Mouse (Mus musculus) gastrocnemius, postnatal 4 days (tissue): Measurements from ENCODE around the gene Pop5. TPM values are rescaled to one million over a fixed set of nuclear protein-coding genes. Genes with fewer than 3 reads are reported as not detected.

Source experiments
- DNase-seq, 2 experiments: peaks; one replicate each; pipeline ENCODE4 v3.0.0; 2021 to 2022; ENCODE audit warnings: low spot score in 2 of 2, mixed read lengths in 2 of 2
- total RNA-seq, 2 experiments: library from RNA; stranded (reverse); gene quantifications; 2 replicates each; pipeline ENCODE4 v1.2.3; 2021

Pop5 gene
- total RNA-seq, 2 experiments from 2014 or later = 20.2 to 25.0 TPM

GRCm38 (mm10) chr5:115261880-115262279, 26.2 kb downstream of the Pop5 start:
- no peak for DNase-seq

DNA sequence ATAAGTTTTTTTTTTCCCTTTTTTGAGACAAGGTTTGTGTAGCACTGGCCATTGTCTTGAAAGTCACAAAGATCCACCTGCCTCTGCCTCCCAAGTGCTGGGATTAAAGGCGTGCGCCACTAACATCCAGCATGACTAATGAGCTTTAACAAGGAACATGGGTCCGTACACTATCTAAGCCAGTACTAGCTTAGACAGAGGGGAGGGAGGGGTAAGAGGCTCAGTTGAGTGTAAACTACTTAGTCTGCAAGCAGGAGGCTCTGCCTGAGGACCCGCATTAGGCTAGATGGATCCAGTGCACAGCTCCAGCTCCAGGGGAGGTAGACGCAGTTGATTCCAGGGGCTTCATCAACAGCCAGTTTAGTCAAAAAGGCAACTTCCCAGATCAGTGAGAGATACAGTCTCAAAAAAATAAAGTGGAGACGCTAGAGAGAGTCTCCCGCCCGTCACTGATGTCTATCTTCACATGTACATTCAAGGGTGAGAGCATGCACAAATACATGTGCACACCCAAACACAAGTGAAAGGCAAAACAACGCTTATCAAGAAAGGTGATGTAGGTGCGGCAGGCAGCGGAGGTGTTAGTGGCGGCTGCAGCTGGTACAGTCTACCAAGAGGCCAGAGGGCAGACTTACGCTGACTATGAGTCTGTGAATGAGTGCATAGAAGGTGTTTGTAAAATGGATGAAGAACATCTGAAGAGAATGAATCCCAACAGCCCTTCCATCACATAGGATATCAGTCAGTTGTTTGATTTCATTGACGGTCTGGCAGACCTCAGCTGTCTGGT, 27.1 kb downstream of the Pop5 start:
- no peak for DNase-seq

- DNase-seq = no peak
Observed at GRCm38 (mm10) chr5:115266340-115266739, 30.7 kb downstream of the Pop5 start.

GRCm38 (mm10) chr5:115266787-115267468, 31.3 kb downstream of the Pop5 start:
- DNase-seq = no peak

DNA sequence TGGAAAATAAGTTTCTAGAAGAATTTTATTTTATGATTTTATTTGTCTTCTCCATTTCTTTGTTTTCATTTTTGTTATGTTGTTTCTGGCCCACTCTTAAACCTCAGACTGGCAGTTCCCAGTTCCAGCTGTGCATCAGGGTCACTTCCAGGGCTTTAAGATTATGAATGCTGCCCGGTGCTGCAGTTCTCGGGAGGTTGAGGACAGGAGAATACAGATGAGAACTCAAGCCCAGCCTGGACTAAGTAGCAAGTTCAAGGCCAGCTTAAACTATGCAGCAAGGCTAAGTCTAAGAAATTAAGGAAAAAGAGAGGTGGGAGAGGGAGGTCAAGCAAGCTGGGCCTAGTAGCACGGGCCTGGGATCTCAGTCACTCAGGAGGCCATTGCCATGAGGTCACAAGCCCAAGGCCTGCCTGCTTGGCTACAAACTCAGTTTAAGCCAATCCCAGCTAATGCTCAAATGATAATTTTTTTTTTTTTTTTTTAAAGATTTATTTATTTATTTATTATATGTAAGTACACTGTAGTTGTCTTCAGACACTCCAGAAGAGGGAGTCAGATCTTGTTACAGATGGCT, 31.9 kb downstream of the Pop5 start:
- DNase-seq = no peak

GRCm38 (mm10) chr5:115268266-115268665, 32.6 kb downstream of the Pop5 start:
- DNase-seq = no peak

- DNase-seq = no peak
Observed at GRCm38 (mm10) chr5:115269969-115270368, 34.3 kb downstream of the Pop5 start.

DNA sequence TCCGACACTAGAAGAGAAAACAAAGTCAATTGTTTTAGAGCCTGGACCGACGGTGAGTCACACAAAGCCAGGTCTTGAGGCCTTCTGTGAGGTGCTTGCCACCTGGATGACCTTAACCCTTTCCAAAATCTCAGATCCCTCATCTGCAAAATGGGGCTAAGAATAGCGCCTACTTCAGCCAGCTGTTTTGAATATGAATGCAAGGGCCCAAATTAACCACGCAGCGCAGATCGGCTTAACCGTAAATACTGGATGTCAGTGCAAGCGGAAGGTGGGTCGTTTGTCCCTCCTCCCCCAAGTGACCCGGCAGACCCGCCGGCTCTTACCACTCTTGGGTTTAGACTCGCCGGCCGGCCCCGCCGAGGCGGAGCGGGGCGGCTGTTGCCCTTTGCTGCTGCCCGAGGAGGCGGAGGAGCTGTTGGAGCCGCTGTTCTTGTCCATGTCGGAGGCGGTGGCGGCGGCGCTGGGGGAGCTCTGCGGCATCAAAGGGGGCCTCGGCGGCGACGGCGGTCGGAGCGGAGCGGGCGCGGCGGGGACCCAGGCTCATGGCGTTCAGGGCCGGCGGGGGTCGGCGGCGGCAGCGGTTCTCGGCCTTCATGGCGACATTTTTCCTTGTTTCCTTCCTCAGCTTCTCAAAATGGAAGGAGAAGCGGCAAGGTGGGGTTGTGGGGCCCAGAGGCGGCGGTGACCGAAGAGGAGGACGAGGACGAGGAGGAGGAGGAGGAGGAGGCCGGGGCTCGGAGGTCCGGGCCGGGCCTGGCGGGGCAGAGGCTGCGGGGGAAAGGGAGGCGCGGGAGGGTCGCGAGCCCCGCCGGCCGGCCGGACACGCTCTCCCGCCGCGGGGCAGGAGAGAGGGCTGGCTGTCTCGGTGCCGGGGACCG, 36.5 kb downstream of the Pop5 start:
- peak in 1 of 2 experiments; percentile 52 for DNase-seq

GRCm38 (mm10) chr5:115272812-115273548, 37.3 kb downstream of the Pop5 start, which contains the start of gene Rnf10:
Rnf10 (minus strand) TSS chr5:115272898.
- DNase-seq = peak; percentile 86 to 93

DNA sequence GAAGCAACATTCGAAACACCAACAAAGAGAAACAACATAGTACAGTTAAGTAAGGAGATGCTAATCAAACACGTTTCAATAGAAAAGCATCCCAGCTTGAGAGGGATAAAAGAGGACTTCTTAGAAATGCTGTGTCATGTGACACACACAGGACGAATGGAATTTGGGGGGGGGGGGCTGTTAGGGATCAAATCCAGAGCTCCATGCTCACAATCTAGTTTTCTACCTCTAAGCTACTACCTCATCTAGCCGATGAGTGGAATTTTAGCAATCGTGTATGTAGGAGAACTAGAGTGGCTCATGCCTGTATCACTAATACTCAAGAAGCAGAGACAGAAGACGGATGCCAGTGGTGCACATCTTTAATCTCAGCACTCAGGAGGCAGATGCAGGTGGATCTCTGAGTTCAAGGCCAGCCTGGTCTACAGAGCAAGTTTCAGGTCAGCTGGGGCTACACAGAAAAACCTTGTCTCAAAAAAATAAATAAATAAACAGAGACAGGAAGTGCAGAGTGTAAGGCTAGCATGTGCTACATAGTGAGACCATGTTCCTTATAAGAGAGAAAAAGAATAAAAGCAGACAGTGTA, 38.0 kb downstream of the Pop5 start:
- no peak for DNase-seq

GRCm38 (mm10) chr5:115274353-115274752, 38.7 kb downstream of the Pop5 start:
- no peak for DNase-seq

GRCm38 (mm10) chr5:115274771-115275170, 39.1 kb downstream of the Pop5 start:
- no peak for DNase-seq

GRCm38 (mm10) chr5:115275998-115276397, 40.4 kb downstream of the Pop5 start:
- no peak for DNase-seq

GRCm38 (mm10) chr5:115278053-115278452, 42.4 kb downstream of the Pop5 start:
- DNase-seq = no peak

- DNase-seq = no peak
Observed at GRCm38 (mm10) chr5:115278785-115279184, 43.1 kb downstream of the Pop5 start.

DNA sequence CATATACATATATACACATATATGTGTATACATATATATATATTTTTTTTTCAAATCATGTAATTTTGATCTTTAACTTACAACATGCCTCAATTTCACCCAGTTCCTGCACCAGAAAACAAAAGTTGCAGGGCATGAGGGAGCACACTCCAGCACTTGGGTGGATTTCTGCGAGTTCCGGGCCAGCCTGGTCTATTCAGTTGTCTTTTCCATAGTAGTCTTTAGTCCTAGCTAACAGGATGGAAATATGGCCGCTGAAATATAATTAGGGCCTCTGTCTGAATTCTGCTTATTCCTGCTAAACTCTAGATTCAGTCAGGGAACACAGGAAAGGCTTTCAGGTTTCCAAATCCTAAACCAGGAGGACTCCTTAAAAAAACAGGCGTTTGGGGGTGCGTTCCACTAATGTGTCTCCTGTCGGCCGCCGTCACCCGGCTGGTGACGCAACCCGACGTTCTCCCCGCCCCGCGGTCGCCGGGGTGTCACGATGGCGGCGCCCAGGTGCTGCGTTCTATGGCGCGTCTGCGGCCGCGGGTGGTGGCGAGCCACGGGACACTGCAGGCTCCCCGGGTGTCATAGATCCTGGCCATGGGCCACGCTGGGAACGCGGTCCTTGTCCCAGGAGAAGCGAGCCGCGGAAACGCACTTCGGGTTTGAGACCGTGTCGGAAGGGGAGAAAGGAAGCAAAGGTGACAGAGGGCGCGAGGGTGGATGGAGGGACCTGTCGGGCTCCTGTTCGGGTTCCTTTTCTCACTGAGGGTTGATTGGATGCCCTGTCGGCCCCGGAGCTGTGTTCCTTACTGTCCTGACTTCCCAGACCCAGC, 43.8 kb downstream of the Pop5 start, which contains the start of gene Coq5:
Gene Coq5 (plus strand): TSS at position 441 of the 824 bp plus-strand sequence.
- peak; percentile 81 to 86 for DNase-seq

DNA sequence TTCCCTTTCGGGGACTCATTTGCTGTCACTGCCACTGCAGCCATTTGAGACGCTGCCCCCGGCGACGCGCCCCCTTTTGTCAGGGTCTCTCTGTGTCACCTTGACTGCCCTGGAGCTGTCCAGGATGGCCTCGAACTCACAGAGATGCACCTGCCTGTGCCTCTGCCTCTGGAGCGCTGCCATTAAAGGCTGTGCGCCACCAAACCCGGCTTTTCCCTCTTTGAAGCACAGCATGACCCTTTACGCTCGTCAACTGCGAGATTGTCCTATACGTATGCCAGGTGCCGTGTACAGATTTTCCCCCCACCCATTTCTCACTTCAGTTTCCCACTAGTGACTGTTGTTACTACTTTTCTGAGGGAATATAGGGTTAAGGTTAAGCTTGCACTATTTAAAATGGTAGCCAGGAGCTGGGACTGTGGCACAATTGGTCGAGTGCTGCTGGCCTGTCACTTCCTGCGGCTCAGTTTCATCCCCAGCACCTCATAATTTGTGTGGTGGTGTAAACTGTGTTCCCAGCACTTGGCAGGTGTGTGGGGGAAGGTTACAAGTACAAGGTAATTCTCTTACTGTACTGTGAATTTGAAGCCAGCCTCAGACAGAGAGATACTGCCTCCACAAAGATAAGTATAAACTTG, 44.5 kb downstream of the Pop5 start:
- no peak for DNase-seq

- DNase-seq = no peak
Observed at GRCm38 (mm10) chr5:115284735-115285134, 49.1 kb downstream of the Pop5 start.

- DNase-seq = no peak
Observed at GRCm38 (mm10) chr5:115294173-115294572, 58.5 kb downstream of the Pop5 start.
